Mouse (Mus musculus) spleen, postnatal 4 days (tissue): ENCODE results near the gene 3110082J24Rik.
A peak's percentile ranks its signal among the peaks of the same experiment; 100 is the strongest.
"Not testable (repeated sequence)": the region's sequence is repeated elsewhere in the genome, so short reads cannot be mapped to it uniquely, and the experiment has no call there.

ENCODE experiments used
- DNase-seq, 2 experiments: peaks; one replicate each; pipeline ENCODE4 v3.0.0; 2022; ENCODE audit warnings: low spot score in 2 of 2

Gene 3110082J24Rik

DNA sequence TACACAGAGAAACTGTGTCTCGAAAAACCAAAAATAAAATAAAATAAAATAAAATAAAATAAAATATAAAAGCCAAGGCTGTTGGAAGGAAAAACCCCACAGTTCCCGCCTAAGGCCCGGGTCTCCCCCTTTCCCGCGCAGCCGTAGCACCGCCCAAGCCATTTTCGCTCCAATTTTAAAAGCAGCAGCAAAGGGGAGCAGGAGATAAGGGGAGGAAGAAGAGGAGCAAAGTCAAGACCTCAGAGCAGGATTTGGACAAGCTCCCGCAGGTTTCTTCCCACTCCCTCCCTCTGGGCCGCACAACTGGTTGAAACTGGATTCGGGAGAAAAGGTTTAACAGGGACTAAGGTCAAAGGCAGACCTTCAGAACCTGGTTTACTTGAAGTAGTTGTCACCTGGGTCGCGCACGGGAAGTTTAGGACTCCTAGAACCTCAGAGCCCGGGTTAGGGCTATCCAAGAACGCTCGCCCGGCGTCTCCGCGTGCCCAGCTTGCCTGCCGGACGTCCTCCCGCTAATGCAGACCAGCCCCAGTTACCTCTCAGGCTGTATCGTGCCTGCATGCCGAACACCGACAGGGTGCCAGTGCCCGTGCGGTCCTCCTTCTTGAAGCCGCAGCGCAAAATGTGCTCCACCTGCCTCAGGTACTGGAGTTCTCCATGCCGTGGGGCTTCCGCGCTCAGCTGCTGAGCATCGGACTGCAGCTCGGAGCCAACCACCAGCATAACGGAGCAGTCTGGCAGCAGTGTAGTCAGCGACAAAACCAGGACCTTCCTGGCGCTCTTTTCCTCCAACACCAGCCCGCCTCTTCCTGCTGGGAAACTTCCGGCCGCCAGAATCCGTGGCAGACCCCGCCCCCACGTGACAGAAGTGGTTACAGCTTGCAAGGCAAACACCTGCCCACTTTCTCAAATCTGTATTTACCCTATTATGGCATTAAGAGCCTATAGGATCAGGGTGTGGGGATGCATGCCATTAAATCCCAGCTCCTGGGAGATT, 32.8 kb downstream of the 3110082J24Rik start, which contains the start of gene Tyms:
Gene Tyms, minus strand, starts transcription at position 793 of the 997 bp plus-strand sequence.
- DNase-seq, result peak; percentile 83 to 88

GRCm38 (mm10) chr5:30072377-30072776, 33.5 kb downstream of the 3110082J24Rik start:
- DNase-seq, result no peak

DNA sequence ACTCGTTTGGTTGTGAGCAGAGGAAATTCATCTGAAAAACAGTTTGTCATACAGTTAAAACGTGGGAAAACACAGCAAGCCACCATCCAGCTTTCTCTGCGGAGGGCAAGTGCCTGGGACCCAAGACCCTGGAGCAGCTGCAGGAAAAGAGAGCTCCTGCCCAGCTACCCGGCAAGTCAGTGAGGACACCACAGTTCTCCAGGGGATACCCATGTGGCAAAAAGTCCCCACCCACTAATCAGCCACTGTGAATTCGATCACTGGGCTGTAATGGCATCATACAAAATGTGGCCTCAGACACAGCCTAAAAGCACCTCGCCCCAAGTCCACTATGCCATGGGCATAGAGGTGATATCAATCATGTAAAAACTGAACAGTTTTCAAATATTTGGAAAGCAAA, 34.2 kb downstream of the 3110082J24Rik start:
- DNase-seq, result no peak

- no peak for DNase-seq
These were observed 38.2 kb downstream of the 3110082J24Rik start for GRCm38 (mm10) chr5:30067726-30068125.

DNA sequence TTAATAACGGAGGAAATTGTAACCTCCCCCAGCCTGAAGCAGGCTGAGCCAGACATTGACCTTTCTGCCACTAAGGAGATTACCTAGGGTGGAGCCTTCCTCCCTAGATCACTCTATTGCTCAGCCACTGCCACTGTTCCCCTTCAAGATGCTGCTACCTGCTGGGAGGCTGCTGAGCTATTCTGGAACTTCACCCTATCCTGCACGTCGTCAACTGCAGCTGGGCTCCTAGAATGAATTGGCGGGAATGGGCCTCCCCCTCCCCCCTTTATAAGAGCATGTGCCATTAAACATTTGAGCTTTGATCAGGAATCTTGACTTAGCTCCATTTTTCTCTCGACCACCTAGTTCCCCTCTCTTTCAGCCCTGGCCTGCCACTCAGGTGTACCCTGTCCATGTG, 46.3 kb downstream of the 3110082J24Rik start:
- not testable (repeated sequence) for DNase-seq

DNA sequence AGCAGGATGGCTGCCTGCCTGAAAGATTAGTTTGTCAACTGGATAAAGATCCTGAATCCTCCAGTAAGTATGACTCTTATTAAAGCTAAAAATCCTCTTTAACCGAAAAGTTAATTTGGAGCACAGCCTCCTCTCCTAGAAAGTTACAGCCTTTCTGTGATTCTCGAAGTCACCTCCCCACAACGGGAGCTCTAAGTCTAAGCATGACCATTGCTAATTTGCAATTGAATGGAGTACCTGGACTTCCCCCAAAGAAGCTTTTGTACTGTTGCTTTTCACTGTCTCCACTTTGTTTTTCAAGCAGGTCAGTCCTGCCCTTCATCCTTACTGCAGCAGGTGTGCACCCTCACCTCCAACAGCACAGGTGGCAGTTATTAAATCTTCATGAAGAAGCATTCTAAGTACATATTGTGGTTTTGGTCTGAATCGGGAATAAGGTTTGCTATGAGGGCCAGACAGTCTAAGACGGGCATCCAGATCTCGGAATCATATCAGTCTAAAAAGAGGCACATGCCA, 47.6 kb downstream of the 3110082J24Rik start:
- DNase-seq, result no peak
